Mouse (Mus musculus) left cerebral cortex, adult 11 months (tissue): ENCODE data around the gene Unc119.

Experiments used
- DNase-seq: peaks from one replicate; pipeline ENCODE4 v3.0.0; 2022; ENCODE audit warnings: low spot score

Gene Unc119

DNA sequence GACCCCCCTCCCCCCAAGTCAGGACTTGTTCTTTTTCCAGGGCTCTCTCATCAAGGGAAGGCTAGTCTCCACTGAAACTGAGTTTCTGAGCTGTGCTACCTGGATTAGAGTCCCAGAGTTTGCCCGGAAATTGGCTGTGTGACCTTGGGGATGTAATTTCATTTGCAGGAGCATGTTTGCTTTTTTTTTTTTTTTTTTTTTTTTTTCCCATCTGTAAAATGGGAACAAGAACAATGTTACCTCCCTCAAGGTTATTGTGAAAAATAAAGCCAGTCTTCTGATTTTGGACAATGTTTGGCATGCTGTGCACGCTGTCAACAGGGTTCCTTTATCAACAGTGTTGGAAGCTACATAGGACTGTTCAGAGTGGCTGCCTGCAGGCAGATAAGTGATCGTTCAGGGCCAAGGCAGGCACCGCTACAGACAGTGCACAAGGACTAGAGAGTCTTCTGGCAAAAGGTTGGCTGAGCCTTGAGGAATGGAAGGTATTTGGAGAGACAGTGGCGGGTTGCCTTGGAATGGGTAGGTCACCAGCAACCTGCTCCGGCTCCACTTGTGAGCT lies 1.1 kb downstream of the Unc119 start:
- DNase-seq: no peak

DNA sequence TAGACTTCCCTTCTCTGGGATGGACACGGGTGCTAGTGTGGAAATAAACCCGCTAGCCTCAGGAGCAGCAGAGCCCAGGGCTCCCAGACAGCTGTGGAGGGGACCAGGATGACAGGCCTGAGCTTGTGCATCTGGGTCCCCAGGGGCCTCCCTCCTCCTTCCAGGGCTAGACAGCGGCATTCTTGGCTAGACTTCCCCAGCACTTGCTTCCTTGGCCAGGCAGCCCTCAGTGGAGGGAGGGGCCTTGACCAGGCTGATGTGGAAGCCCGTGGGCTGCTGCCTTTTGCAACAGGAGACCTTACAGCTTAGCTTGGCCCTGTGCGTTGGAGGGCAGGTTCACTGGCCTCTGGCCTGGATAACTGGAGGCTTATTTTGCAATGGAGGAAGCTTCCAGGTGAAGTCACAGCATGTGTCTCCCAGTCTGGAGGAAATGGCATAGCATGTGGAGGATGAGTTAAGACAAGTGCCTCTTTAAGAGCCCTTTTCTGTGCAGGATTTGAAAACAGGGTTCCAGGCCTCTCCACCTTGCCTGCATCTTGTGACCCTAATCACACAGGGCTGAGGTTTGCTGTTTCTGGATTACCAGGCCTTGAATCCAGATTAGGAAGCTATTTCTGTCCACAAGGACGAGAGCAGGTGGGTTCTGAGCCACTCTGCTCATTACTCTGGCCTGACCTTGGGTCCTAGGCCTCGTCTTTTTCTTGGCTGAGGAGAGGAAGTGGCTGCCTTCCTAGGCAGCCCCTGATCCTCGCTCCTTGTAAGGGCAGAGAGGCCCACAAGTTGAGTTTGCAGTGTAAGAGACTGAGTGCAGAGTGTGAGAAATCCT lies 1.8 kb downstream of the Unc119 start:
- DNase-seq: no peak

DNA sequence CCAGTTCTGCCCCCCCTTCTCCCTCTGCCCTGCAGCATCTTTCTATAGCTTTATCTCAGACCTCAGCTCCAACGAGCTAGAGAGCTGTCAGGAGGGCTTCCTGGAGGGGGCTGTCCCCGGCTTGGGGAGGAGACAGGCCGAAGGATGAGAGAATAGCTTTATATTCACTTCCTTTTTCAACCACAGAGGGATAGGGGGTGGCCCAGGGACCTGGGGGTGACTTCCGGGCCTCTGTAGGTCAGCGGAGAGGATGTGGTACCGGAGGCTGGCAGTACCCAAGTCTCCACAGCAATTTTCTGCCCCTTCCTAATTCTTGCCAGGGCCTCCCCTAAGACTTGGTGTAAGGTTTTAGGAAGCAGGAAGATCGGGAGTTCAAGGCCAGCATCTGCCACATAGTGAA lies 2.5 kb downstream of the Unc119 start:
- DNase-seq: no peak

DNA sequence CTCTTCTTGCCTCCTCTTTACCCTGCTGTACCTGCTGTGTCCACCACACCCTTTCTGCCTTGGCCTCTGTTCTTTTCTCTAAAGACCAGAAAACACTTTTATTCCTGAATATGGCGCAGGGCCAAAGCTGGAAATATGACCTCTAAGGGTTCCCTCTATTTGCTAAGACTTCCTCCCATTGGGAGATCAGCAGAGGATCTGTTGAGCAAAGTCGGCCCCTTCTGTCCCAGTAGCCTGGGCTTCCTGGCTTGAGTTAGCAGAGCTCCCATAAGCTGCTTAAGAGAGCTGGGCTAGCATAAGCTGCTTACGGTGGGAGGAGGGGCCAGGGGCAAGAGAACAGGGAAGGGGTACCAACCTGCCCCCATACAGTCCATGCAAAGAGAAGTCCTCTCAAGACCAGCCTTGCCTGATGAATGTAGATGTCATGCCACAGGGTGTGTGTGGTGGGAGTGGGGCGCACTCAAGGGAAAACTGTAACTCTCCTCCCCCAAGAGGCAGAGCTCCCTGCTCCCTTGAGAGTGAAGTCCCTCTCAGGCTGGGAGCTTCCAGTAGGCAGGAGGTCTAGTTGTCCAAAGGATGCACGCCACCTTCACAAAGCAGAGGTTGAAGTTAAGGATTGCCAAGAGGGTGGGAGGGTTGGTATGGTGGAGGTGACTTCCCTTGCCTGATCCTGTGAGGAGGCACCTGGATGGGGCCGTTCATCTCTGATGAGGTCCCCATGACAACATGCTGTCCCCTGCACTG lies 3.2 kb downstream of the Unc119 start:
- DNase-seq: no peak

DNA sequence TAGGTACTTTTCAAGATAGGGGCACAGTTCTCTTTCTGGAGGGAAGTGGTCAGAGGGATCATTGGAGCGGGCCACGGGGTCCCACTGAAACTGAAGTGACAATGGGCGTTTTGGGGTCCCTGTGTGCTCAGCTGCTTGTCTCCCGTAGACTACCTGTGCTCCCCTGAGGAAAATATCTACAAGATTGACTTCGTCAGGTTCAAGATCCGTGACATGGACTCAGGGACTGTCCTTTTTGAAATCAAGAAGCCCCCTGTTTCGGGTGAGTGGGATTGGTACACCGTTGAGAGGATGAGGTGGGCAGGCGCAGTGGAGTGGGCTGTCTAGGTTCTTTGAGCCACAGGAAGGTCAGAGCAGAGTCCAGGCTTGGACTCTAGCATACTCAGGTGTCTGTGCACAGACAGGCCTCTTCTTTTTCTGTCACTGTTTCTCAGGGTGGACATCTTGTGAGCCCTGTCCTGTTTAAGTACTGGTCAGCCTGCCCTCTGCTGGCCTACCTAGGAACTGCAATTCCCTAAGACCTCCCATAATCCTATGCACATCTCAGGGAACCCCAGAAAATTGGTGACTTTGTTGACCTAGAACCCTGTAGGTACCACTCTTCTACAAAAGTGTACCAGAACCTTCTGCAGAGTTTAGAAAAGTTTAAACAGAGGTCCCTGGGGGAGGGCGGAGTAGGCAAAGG lies 3.9 kb downstream of the Unc119 start:
- DNase-seq: peak; percentile 51

DNA sequence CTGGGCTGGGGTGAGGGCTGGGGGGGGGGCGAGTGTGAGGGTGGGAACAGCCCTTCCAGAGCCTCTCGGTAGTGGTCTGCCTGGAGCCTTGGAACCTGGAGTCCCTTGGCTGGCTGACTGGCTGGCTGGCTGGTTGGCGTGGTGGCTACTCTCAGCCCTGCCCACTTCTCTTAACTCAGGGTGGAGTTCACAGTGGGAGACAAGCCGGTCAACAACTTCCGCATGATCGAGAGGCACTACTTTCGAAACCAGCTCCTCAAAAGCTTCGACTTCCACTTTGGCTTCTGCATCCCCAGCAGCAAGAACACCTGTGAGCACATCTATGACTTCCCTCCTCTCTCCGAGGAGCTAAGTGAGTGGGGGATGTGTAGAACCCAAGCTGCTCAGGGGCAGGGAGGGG lies 4.6 kb downstream of the Unc119 start:
- no peak for DNase-seq

DNA sequence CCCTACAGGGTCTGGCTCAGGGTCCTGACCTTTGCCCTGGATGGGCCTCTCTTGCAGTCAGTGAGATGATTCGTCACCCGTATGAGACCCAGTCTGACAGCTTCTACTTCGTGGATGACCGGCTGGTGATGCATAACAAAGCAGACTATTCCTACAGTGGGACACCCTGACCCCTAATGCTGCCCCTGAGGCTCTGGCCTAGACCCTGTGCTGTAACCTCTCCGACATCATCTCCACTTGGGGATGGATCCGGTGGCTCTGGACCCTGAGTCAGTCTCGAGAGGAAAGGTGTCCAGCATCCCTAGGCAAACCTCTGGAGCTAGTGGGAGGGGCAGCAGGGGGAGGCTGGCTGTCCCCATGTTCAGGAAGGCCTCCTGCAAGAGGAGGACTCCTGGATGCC lies 5.2 kb downstream of the Unc119 start:
- DNase-seq: no peak

DNA sequence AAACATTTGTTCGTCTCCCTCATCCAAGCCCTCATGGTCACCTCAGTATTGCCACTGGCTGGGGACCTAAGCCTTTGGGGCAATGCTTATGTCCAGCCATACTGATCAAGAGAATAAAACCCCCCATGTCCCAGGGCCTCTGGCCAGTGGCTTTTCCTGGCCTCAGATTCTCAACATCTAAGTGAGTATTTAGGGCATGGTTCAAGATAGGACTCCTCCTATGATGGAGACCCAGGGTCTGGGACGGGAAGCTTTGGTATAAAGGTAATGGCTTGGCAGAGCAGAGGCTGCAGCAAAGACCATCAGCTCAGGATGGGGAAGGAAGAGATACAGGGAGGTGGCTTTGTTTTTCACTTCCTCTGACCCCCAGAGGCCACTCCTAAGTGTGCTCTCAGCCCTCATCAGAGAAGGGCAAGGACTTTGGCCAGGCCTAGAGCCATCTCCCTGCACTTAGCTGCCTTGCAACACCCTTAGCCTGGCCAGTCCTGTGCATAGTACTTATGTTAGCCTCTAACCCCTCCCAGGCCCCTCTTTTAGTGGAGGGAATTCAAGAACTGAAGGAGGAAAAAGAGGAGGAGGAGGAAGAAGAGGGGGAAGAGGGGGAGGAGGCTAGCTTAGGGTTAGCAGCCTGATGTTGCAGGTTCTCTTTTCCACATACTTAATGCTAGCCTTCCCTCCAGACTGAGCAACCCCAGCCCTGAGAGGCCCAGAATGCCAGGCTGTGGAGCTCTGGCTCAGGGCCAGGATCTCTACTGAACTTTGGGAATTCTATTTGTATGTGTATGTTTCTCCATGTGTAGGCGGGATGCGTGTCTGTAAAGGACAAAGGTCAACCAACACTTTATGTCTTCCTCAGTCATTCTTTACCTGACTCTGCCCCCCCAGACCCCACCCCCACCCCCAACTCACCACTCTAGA lies 6.4 kb downstream of the Unc119 start:
- no peak for DNase-seq

DNA sequence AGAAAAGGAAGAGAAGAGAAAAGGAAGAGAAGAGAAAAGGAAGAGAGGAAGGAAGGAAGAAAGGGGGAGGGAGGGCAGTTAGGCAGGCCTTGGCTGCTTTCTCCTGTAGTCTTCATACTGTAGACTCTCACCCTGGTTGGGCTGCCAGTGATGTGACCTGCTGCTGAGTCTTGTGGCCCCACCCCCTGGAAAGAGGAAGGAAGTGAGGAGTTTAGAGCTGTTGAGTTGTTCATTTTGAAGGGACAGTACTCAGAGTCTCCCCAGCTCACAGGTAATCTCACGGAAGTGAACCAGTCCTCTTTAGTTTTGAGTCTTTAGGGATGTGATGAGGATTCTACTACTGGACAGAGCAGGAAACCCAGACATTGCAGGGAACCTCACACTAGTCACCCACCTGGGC lies 9.8 kb downstream of the Unc119 start:
- DNase-seq: no peak

DNA sequence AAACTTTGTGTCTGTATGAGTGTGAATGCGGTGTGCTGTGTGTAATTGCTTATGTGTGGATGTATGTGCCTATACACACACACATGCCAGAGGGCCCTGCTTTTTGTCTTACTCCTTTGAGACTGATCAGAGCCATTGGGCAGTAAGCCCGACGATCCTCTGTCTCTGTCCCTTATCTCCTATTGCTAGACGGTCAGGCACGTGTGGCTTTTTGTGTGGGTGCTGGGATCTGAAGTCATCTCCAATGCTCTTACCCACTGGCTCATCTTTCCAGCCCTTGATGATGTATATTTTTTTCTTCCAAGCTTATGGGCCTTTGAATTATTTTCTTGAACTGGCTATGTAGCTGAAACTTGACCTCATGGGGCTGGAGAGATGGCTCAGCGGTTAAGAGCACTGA lies 11.6 kb downstream of the Unc119 start:
- DNase-seq: no peak

DNA sequence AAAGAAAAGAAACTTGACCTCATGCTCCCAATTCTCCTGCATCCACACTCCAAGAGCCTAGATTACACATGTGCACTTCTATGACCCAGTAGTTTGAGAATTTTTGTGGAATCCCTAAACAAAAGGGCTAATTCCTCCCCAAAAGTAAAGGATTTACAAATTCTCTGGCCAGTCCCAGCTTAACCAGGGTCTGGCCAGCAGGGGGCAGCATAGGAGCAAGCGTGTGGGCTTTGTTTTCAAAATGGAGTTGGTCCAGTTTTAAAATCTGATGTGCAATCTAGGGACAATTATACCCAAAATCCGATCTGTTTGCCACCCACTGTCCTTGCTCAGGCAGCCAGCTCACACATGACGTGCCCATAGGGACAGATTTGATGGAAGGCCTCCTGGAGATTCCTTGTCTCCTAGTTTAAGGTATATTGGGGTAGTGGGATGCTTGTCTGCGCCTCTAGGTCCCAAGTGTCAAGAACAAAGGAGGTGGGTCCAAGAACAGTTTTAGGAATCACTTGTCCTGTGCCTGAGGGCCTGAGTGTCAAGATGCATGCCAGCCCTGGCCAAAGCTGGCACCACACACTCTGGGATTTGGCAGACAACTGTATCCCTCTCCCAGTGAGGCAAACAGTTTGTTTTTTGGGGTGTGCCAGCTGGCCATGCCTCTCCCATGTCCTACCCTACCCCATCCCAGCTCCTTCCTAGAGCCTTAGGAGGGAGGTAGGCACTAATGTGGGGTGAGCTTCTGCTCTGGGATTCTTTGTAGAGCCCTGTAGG lies 12.4 kb downstream of the Unc119 start:
- DNase-seq: no peak

DNA sequence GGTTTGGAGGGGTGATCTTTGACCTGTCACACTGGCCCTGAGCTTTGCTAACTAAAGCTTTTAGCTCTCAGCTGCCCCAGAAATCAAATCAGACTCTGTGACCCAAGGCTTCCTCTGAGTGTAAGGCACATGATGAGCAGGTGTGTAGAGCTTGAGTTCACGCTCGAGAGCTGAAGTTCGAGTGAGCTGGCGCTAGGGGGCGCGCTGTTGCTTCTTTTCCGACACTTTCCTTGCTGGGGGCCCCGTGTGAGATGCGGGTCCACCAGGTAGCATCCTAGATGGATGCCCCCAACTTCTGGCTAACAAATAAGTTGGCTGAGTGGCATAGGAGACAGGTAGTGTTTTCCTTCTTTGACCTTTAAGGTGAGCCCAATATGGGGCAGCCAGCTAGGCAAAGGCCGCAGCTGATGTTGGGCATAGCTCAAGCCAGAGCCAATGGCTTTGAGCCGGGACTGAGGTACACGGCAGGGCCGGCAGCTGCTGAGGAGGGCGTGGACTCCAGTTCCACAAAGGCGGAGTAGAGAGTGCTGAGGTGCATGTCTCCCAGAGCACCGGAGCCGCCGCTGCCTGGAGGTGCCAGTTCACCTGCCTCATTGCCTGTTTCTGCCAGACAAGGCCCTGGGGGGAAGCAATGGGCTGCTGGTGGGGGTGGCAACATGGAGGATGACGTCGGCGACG lies 15.2 kb downstream of the Unc119 start:
- DNase-seq: no peak

DNA sequence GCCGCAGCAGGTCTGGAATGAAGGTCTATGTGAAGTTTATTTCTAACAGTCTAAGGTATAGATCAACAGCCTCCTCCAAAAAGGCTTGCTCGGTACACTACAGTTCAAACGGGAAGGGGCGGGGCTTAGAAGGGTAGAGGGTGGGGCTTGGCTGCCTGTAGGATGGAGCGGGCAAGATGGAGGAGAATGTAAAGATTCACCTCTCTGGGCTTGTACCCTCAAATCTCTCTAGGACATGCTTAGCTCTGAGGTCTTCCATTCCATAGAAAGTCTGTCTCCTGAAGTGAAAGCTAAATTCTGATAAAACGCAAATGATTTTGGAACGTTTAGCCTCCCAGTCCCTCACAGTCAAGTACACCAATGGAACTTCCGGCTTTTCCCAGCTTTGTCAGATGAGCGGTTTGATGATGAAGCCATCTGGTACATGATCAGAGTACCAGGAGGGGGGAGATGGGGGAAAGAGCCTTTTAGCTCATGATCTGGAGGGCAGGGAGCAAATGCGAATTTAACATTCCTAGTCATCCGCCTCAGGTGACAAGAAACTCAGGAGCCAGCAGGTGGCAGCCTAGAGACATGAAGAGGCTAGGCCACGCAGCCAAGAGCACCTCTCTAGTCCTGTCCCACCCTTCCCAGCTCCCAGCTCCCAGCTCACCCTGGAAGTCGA lies 17.0 kb downstream of the Unc119 start:
- no peak for DNase-seq

DNA sequence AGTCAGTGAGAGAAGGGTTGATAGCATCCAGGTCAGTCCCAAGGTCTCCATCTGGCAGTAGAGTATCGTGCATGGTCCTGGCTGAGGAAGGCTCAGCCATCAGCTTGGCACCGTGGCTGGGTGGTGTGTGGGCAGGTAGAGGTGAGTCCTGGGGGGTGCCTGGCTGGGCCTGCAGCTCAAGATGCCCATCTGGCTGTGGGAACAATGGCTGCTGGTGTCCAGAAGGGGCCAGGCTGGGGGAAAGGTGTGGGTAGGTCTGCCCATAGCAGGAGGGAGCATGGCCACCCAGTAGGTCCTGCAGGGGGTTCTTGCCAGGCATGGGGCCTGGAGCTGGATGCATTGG lies 17.5 kb downstream of the Unc119 start:
- no peak for DNase-seq

DNA sequence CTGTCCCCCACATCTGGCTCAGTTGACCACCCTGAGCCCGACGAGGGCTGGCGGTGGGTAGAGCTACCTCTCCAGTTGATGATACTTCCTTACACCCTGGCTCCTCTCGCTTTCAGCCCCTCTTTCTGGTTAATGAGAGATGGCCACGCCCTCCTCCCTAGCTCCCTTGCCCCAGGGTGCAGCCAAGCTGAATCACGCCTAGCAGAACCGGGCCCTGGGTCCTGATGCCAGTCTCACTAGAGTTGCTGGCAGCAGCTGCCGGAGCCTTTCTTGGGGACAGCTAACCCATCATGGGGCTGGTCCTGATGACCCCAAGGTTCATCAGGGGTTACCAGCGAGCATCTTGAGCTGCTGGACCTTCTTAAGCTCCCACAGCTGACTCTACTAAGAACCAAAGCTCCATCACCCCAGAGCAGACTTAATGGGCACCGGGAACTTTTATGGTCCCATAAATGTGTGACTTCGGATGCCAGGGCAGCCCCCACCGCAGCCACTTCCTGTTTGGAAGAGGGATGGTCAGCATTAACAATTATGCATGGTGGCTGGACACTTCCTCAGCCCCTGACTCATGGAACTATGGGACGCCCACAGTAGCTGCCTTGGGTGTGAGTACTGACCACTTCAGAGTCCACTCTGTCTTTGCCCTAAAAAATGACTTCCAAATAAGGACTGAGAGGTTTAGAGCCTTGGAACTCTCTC lies 20.2 kb downstream of the Unc119 start:
- DNase-seq: no peak

DNA sequence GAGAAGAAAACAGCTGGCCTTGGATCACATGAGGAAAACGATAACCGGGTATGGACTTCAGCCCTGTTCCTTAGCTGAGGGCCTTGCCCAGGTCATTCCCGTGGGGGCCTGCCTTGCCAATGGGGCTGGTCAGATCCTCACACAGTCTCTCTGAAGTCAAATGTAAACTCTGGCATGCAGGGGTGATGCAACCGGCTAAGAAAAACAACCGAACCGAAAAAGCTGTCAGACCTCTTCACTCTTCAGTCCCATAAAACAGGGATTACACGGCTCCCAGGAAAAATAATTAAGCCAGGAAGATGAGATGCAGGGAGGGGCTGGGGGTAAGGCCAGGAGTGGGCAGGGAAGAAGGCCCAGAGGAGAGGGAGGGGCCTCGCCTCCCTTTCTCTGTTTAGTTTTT lies 20.8 kb downstream of the Unc119 start:
- no peak for DNase-seq

DNA sequence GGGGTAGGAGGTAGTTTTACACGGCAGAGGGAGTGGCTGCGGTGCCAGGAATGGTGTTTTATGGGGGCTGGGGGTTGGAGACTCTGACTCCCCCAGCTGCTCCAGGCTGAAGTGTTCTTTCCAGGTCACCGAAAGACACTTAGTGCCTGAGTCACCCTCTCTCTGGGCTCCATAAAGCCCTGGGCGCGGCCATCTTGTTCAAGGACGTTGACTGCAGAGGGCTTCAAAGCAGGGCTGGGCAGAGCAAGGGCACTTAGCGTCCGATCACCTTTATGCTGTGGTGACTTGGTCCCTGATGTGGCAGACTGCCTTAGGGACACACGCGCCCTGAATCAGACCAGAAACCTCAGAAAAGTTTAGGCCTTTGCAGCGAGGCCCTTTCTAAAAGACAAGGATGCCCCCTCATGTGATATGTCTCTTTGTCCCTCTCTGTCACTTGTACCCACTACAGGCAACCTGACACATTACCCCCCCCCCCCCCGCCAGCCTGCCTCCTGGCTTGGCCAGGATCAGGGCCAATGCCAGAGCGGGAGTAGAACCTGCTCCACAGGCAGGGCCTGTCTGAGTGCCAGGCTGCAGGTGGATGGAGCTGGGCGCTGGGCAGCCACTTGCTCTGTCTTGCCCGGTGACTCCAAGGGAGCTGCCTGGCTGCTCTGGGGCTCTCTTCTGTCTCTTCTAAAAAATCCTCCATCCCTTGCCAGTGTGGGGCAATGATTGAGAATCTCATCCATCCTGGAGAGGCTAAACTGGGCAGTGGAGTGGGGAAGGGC lies 24.4 kb downstream of the Unc119 start:
- no peak for DNase-seq

DNA sequence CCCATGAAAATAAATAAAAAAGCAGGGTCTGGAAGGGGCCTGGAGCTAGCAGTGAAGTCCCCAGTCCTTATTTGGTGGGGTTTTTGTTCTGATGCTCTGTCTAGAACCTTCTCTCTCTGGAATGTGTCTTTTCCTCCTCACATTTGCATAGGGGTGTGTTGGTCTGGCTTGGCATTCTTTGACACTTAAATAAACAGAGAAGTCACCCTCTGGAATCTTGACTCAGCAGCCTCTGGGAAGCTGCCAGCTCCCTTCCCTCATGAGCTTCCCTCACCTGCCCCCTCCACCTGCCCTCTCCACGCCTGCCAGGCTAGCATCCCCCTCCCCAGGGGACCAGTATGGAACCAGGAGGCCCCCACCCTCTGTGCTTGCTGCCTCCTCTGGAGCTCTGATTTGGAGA lies 27.1 kb downstream of the Unc119 start:
- DNase-seq: no peak
